Mouse (Mus musculus): ENCODE measurements around the gene Lgals3bp.

DNA sequence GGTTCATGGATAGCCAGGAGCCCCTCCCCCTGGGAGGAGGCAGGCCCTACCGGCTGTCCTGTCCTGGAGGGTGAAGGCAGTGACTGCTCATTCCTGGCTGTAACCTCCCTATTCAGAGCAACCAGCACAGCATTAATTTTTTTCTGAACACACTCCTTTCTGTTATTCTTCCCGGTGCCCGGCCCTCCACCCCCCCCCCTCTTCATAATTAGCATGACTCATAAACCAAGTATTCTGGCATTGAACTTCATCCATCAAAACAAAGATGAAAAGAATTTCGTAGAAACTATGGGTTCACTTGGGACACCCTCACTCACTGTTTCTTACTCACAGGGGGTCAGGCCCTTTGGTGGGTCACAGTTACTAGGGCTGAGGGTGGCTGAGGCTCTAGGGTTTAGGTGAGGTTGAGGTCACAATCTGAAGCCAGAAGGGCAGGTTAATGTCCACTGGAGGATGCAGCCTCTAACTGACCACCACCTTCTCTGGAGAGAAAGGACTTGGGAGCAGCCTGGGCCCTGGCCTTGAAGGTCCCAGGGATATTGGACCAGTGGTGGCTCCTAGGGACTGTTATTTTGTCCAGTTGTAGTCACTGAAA is 28.5 kb upstream of the Lgals3bp start:
- TF ChIP-seq POLR2A (IDR thresholded peaks at IDR 0.05; ENCODE audit: insufficient read depth, low read length) (no peak), CTCF (IDR thresholded peaks at IDR 0.05; ENCODE audit: low read depth, low read length) (no peak)

All from ES-Bruce4 (cell line).